Mouse (Mus musculus) megakaryocyte, embryonic 14.5 days (primary cell): ENCODE data around the gene Hoxd4.

Experiments used
- FLI1 ChIP-seq: IDR thresholded peaks from 2 replicates; pipeline ENCODE4 v1.6.1; 2012; ENCODE audit warnings: low read length, inconsistent platforms, mixed read lengths
- GATA1 ChIP-seq: IDR thresholded peaks from 3 replicates; pipeline ENCODE4 v1.6.1; 2012; ENCODE audit warnings: mixed read lengths, low read length, inconsistent platforms, borderline replicate concordance

GRCm38 (mm10) chr2:74753175-74753523 lies 41.4 kb downstream of the Hoxd4 start:
- TF ChIP-seq GATA1: no peak
- no peak for TF ChIP-seq FLI1
